Mouse (Mus musculus) forebrain, postnatal 0 days (tissue): Measurements from ENCODE around the gene Tbxa2r. TPM values are rescaled to one million over a fixed set of nuclear protein-coding genes. Genes with fewer than 3 reads are reported as not detected.

ENCODE experiments used
- ATAC-seq: fragments of 200-750 bp; cut with Nextera tagmentation; 2 replicates; pipeline ENCODE4 v1.8.0; 2017; ENCODE audit warnings: mild to moderate bottlenecking, moderate library complexity
- DNase-seq: peaks from one replicate; pipeline ENCODE4 v3.0.0-alpha.2; 2015
- H3K27ac ChIP-seq: fragments of 300-500 bp; sonication (generic); 2 replicates; pipeline ENCODE4 v1.5.1; 2014; ENCODE audit warnings: low read depth, mild to moderate bottlenecking, antibody characterized with exemption, low read length, moderate library complexity, mixed read lengths
- H3K27me3 ChIP-seq: fragments of 300-500 bp; sonication (generic); 2 replicates; pipeline ENCODE4 v1.6.1; 2014; ENCODE audit warnings: mild to moderate bottlenecking, low read length, mixed read lengths; ENCODE audit not compliant: insufficient read depth
- H3K36me3 ChIP-seq: fragments of 300-500 bp; sonication (generic); 2 replicates; pipeline ENCODE4 v1.6.1; 2014; ENCODE audit warnings: mild to moderate bottlenecking, moderate library complexity; ENCODE audit not compliant: insufficient read depth
- H3K4me1 ChIP-seq: fragments of 300-500 bp; sonication (generic); 2 replicates; pipeline ENCODE4 v1.6.1; 2014; ENCODE audit warnings: antibody characterized with exemption; ENCODE audit not compliant: insufficient read depth
- H3K4me2 ChIP-seq: fragments of 300-500 bp; sonication (generic); 2 replicates; pipeline ENCODE4 v1.6.1; 2014; ENCODE audit warnings: low read depth, mild to moderate bottlenecking, moderate library complexity
- H3K4me3 ChIP-seq: fragments of 300-500 bp; sonication (generic); 2 replicates; pipeline ENCODE4 v1.5.1; 2014; ENCODE audit warnings: low read depth, low read length, mixed read lengths
- H3K9ac ChIP-seq: fragments of 300-500 bp; sonication (generic); 2 replicates; pipeline ENCODE4 v1.6.1; 2014; ENCODE audit warnings: mild to moderate bottlenecking
- H3K9me3 ChIP-seq: fragments of 300-500 bp; sonication (generic); 2 replicates; pipeline ENCODE4 v1.6.1; 2016; ENCODE audit warnings: low read length
- CTCF ChIP-seq: sonication (generic); IDR thresholded peaks from 2 replicates; pipeline ENCODE4 v1.5.1; 2016; ENCODE audit warnings: antibody characterized with exemption, control low read depth, low read depth
- WGBS: fragments of 180-500 bp; shearing (Covaris S2); extraction: QIAGEN DNeasy Blood & Tissue Kit; methylation state at CpG from one replicate; pipeline ENCODE4 v1.1.7; 2014; 5-methylcytosine and 5-hydroxymethylcytosine counted together
- polyA plus RNA-seq: library from polyadenylated mRNA; unstranded; fragments of >200 nt; fragmentation: Nextera tagmentation; extraction: Ambion mirVana; gene quantifications from 2 replicates; pipeline ENCODE4 v1.2.1, GENCODE M21; 2015
- total RNA-seq: library from RNA; depleted of rRNA; stranded (reverse); fragments of >200 nt; gene quantifications from 2 replicates; pipeline ENCODE4 v1.2.3, GENCODE M21; 2014

The Tbxa2r gene
- total and polyA plus RNA-seq, 2 experiments from 2014 or later: 3.3 to 3.9 TPM

DNA sequence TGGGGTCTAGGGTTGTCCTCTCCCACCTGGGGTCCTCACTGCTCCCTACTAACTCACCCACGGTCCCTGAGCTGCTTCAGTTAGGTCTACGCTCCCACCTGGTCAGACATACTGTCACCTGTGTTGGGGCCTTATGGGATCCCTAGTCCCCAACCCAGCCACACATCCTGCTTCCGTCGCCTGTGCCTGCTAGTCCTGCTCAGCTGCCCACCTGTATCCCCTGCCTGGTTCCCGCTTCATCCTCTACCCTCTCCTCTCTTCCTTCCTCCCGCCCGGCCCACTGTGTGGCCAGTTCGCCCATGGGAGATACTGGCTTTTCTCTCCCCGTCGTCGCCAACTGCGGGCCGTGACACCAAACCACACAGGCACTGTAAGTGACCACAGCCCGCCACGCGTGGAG, 12.9 kb upstream of the Tbxa2r start:
- WGBS: 95% methylated on average over 16 of the region's 16 CpGs
- TF ChIP-seq CTCF: no peak
- peaks cover 83% of the 10 kb centered on the region for H3K36me3 ChIP-seq

DNA sequence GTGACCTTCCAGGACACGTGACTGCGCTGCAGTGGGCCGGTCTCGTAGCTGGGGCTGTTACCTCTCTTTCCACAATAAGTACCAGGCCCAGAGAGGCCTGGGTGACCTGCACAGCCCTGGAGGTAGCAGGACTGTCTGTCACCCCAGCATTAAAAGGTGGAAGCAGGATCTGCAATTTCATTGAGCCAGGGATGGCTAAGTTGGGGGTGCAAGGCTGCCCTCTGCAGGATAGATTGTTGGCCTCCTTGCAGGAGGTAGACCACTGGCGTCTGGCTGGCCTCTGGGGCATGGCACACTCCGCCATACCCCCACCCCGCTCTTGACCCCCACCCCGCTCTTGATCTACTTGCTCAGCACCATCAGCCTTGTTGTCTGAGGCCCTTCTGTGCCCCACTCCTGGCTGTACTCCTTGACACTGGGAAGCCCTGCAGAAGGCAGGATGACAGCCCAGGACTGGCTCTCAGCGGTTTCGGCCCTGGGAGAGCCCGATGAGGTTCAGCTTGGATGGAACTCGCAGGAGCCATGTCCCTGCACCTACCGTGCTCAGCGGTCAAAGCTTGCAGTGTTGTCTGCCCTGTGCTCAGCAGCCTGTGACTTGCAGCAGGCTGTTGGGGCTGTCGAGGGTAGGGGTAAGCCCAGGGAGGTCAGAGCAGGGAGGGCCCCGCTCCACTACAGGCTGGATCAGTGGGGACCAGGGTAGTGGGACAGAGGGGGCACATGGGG, 12.0 kb upstream of the Tbxa2r start:
- no peak overlapping the region for H3K4me2 ChIP-seq
- no peaks in the 10 kb centered on the region for H3K27me3 ChIP-seq
- H3K9ac ChIP-seq: no peak overlapping the region; the same call in 1 of the 2 replicates
- H3K4me1 ChIP-seq: 0 out of 2 replicates have a peak, but pooled peaks cover under 1% of the 10 kb centered on the region
- peaks cover 74% of the 10 kb centered on the region for H3K36me3 ChIP-seq
- ATAC-seq: no peak
- peak; percentile 33 for DNase-seq
- peak; percentile 61 for TF ChIP-seq CTCF
- H3K9me3 ChIP-seq: no peaks in the 10 kb centered on the region
- H3K27ac ChIP-seq: no peak overlapping the region
- WGBS: 47% methylated on average over 16 of the region's 16 CpGs
- no peak overlapping the region for H3K4me3 ChIP-seq

More for the DNA sequence above, 12.9 kb upstream of the Tbxa2r start:
- Histone ChIP-seq H3K4me1 (no peaks in the 10 kb centered on the region), H3K4me2 (no peak overlapping the region), H3K9me3 (no peaks in the 10 kb centered on the region), H3K9ac (no peak overlapping the region), H3K4me3 (no peak overlapping the region), H3K27me3 (no peaks in the 10 kb centered on the region), H3K27ac (no peak overlapping the region)
- DNase-seq (no peak), ATAC-seq (no peak)

DNA sequence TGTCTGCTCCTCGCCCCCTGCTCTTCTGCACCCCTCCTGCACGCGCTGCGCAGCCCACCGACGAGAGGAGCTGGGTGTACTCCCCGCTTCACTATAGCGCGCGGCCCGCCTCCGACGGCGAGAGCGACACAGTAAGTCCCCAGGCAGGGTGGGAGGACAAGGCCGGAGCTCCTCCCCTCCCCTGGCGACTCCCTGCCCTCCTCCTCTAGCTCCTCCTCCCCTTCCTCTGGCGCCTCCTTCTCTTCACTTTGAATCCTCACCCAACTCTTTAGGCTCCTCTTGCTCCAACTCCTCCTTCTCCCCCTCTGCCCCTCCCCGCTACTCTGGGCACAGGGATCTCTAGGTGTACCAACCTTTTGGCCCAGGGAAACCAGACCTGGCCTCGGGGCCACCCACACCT, 11.3 kb upstream of the Tbxa2r start:
- Histone ChIP-seq H3K9ac (no peak overlapping the region), H3K4me2 (no peak overlapping the region), H3K27ac (no peak overlapping the region), H3K27me3 (no peaks in the 10 kb centered on the region), H3K4me1 (0 out of 2 replicates have a peak, but pooled peaks cover 5% of the 10 kb centered on the region), H3K36me3 (peaks cover 67% of the 10 kb centered on the region), H3K9me3 (no peaks in the 10 kb centered on the region), H3K4me3 (no peak overlapping the region)
- ATAC-seq (no peak), DNase-seq (no peak)
- no peak for TF ChIP-seq CTCF
- 15% methylated on average over 19 of the region's 20 CpGs for WGBS

DNA sequence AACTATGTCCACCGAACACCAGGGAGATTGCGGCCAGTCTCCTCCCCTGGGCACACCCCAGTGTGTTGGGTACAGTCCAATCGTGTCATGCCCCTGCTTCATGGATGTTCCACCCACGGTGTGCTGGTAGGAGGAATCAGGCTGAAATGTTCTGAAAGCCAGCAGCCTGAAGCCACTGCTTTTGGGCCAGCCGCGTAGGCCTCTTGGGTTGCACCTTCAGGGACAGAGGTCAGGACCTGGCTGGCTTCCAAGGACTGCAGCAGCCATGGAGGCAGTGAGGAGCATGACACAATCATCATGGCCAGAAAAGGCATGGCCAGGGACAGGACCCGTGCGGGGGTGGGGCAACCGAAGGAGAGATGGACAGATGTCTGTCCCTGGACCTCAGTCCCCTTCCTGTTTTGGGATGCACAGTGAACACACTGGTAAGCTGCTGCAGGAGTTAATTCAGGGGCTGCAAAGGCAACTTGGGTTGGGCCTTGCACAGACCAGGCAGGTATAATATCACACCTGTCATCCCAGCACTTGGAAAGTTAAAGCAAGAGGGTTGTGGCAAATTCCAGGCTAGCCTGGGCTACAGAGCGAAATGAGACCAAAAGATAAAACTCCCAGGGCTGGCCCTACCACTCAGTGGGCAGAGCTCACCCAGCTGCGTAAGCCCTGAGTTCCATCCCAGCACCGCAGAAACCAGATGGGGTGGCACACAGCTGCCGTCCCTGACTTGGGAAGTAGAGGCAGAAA, 9.8 kb upstream of the Tbxa2r start:
- DNase-seq (no peak), ATAC-seq (no peak)
- 0 out of 2 replicates have a peak, but pooled peaks cover 5% of the 10 kb centered on the region for H3K4me1 ChIP-seq
- H3K27ac ChIP-seq: peak overlapping the region; percentile 96; the same call in 1 of the 2 replicates
- H3K9ac ChIP-seq: no peak overlapping the region
- 93% methylated on average over 13 of the region's 13 CpGs for WGBS
- H3K4me2 ChIP-seq: no peak overlapping the region
- H3K4me3 ChIP-seq: no peak overlapping the region
- no peaks in the 10 kb centered on the region for H3K27me3 ChIP-seq
- no peaks in the 10 kb centered on the region for H3K9me3 ChIP-seq
- H3K36me3 ChIP-seq: peaks cover 66% of the 10 kb centered on the region
- TF ChIP-seq CTCF: no peak

DNA sequence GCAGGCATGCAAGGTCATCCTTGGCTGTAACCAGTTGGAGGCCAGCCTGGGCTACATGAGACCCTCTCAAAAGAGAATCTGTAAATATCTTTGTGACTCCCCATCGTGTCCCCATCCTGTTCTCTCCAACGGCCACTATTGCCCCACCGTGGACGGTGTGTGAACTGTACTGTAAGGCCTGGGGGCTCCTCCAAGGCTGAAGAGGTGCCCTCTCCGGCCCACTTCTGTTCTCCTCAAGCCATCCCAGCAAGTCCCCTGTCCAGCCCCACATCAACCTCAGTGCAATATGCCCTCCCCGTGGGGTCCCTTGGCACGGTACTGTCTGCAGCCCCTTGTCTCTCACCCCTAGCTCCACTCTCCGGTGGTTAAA, 9.2 kb upstream of the Tbxa2r start:
- TF ChIP-seq CTCF: peak; percentile 45
- Histone ChIP-seq H3K27me3 (no peaks in the 10 kb centered on the region), H3K27ac (peak overlapping the region; percentile 96), H3K9me3 (no peaks in the 10 kb centered on the region), H3K4me3 (peak overlapping the region; percentile 82; the same call in 1 of the 2 replicates), H3K36me3 (peaks cover 66% of the 10 kb centered on the region), H3K4me1 (0 out of 2 replicates have a peak, but pooled peaks cover 5% of the 10 kb centered on the region), H3K4me2 (peak overlapping the region; percentile 88), H3K9ac (no peak overlapping the region)
- DNase-seq (no peak), ATAC-seq (no peak)
- WGBS: 37% methylated on average over 8 of the region's 8 CpGs

DNA sequence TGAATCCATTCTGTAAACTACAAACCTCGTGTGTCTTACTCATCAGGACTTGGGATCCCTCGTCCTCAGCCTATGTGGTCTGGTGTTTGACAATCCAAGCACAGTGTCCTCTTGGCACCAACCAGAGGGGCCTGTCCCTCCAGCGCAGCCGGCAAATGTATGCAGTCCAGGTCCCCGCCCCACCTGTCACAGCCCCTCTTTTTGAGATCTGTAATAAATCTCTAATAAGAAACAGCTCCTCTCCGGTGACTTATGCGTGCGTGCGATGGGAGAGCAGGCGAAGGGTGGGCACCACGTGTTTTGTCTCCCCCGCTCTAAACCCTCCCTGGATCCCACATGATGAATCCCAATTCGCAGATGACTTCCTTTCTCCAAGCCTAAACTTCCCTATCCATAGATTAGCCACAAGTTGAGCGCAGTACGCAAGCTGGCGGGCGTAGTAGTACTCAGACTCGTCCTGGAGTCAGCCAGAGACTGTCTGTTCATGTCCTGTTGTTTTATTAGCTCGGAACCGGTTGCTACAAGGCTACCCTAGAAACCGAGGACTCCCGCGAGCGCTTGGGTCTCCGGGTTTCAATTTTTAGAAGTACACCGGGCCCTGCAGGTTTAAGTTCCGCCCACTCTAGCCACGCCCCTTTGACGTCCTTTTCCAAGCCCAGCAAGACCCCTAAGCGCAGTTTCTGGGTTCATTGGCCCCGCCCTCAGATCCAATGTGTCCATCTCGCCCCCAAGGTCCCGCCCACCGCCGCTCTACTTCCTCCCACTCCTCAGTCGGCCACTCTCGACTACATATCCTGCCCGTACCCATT, 8.6 kb upstream of the Tbxa2r start:
- Histone ChIP-seq H3K9me3 (no peaks in the 10 kb centered on the region), H3K4me1 (0 out of 2 replicates have a peak, but pooled peaks cover 5% of the 10 kb centered on the region), H3K27ac (peak overlapping the region; percentile 96), H3K9ac (peak overlapping the region; percentile 79), H3K4me2 (peak overlapping the region; percentile 88), H3K4me3 (peak overlapping the region; percentile 82), H3K27me3 (no peaks in the 10 kb centered on the region), H3K36me3 (peaks cover 66% of the 10 kb centered on the region)
- no peak for DNase-seq
- ATAC-seq: peak; percentile 24
- TF ChIP-seq CTCF: no peak
- WGBS: 3% methylated on average over 38 of the region's 38 CpGs
